Mouse (Mus musculus): Measurements from ENCODE around the gene Slc9a6.

- TF ChIP-seq CHD1 (IDR thresholded peaks at IDR 0.05; ENCODE audit: low read depth, low read length), result no peak
- TF ChIP-seq CTCF (IDR thresholded peaks at IDR 0.05 in 2 of 3, conservative IDR thresholded peaks at IDR 0.05 in 1 of 3; ENCODE audit: control insufficient read depth in 1 of 3, insufficient read depth in 1 of 3, low read depth in 2 of 3, low read length in 3 of 3, poor library complexity in 1 of 3, severe bottlenecking in 1 of 3), result no peak
Measured at GRCm38 (mm10) chrX:56606536-56606935, 3.0 kb upstream of the Slc9a6 start.
